In the genomic region with DNA sequence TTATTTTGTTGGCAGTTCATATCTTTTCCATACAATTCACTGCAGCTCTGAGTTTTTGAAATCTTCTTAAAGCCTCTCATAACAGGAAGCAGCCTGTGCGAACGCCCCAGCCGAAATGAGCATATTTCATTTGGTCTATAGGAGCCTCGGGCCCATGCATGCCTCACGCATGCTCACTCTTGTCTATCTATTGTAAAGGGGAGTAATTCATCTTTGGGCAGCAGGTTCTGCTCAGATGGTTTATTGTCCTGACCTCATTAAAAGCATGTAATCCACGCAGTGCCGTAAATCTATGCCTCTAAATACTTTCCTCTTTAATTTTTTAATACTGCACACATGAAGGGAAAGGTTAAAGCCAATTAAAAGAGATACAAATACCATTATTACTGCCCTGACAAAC, we compare ENCODE assay signal across 25 mouse cellular contexts.
A peak's percentile ranks its signal among the peaks of the same experiment; 100 is the strongest.
DNase-seq lines count a peak whose midpoint lies in the region; ATAC-seq and TF ChIP-seq lines count a peak whose summit lies in the region.
"Had no signal": no experiment of that assay in that cellular context is flagged by ENCODE, and none has a peak within 500 bp of the region (broad histone marks: within the 10 kb centered on the region; RNA-seq: fewer than 3 reads in every experiment).

No protein-coding gene starts in this region.

- whole genome bisulfite sequencing in intestine, embryonic 14.5 days: 59% methylated on average over 7 of the region's 7 CpGs
- WGBS in intestine, embryonic 15.5 days: 64% methylated on average over 7 of the region's 7 CpGs
- whole genome bisulfite sequencing in midbrain, embryonic 14.5 days: 71% methylated on average over 7 of the region's 7 CpGs
- WGBS in midbrain, embryonic 16.5 days: 66% methylated on average over 7 of the region's 7 CpGs
- WGBS in stomach, embryonic 16.5 days: 74% methylated on average over 7 of the region's 7 CpGs
- WGBS in stomach, postnatal 0 days: 66% methylated on average over 7 of the region's 7 CpGs

- no peaks in the 10 kb centered on the region for H3K36me3 ChIP-seq in intestine, embryonic 14.5 days (ENCODE audit: control insufficient read depth, insufficient read depth, low read length)
- H3K36me3 ChIP-seq in intestine, embryonic 15.5 days: no peaks in the 10 kb centered on the region
- no peaks in the 10 kb centered on the region for H3K36me3 ChIP-seq in midbrain, embryonic 14.5 days (ENCODE audit: control insufficient read depth, insufficient read depth, low read length)
- no peaks in the 10 kb centered on the region for H3K36me3 ChIP-seq in midbrain, embryonic 16.5 days (ENCODE audit: control insufficient read depth, insufficient read depth, low read length)
- no peaks in the 10 kb centered on the region for H3K36me3 ChIP-seq in stomach, embryonic 16.5 days (ENCODE audit: control insufficient read depth, insufficient read depth, low read length)
- H3K36me3 ChIP-seq in stomach, postnatal 0 days (ENCODE audit: control insufficient read depth, insufficient read depth, low read length): no peaks in the 10 kb centered on the region
- H3K36me3 ChIP-seq: embryonic facial prominence, embryonic 12.5 days; embryonic facial prominence, embryonic 15.5 days; G1E had no signal

- H3K9me3 ChIP-seq in intestine, embryonic 14.5 days (ENCODE audit: control insufficient read depth, low read length): no peaks in the 10 kb centered on the region
- no peaks in the 10 kb centered on the region for H3K9me3 ChIP-seq in intestine, embryonic 15.5 days
- H3K9me3 ChIP-seq in midbrain, embryonic 14.5 days (ENCODE audit: control insufficient read depth, low read length): no peaks in the 10 kb centered on the region
- H3K9me3 ChIP-seq in midbrain, embryonic 16.5 days (replicated peaks; ENCODE audit: control insufficient read depth, low read length, poor library complexity, severe bottlenecking): no peaks in the 10 kb centered on the region
- no peaks in the 10 kb centered on the region for H3K9me3 ChIP-seq in stomach, embryonic 16.5 days (replicated peaks; ENCODE audit: control insufficient read depth, low read length)
- H3K9me3 ChIP-seq in stomach, postnatal 0 days (ENCODE audit: control insufficient read depth, low read length): no peaks in the 10 kb centered on the region
- H3K9me3 ChIP-seq: embryonic facial prominence, embryonic 12.5 days; embryonic facial prominence, embryonic 15.5 days had no signal

- H3K4me3 ChIP-seq in intestine, embryonic 14.5 days (ENCODE audit: low read depth, low read length): no peak overlapping the region
- no peak overlapping the region for H3K4me3 ChIP-seq in intestine, embryonic 15.5 days (replicated peaks)
- no peak overlapping the region for H3K4me3 ChIP-seq in midbrain, embryonic 14.5 days (replicated peaks; ENCODE audit: low read depth, low read length)
- no peak overlapping the region for H3K4me3 ChIP-seq in midbrain, embryonic 16.5 days (ENCODE audit: low read depth, low read length)
- H3K4me3 ChIP-seq in stomach, embryonic 16.5 days (replicated peaks; ENCODE audit: low read length): no peak overlapping the region
- no peak overlapping the region for H3K4me3 ChIP-seq in stomach, postnatal 0 days (ENCODE audit: low read depth, low read length)
- H3K4me3 ChIP-seq: embryonic facial prominence, embryonic 12.5 days; embryonic facial prominence, embryonic 15.5 days; gastrocnemius, adult 2 months had no signal

- H3K27me3 ChIP-seq in intestine, embryonic 14.5 days (replicated peaks; ENCODE audit: control insufficient read depth, insufficient read depth, low read length): no peaks in the 10 kb centered on the region
- H3K27me3 ChIP-seq in intestine, embryonic 15.5 days (replicated peaks): no peaks in the 10 kb centered on the region
- no peaks in the 10 kb centered on the region for H3K27me3 ChIP-seq in midbrain, embryonic 14.5 days (ENCODE audit: control insufficient read depth, insufficient read depth, low read length)
- H3K27me3 ChIP-seq in midbrain, embryonic 16.5 days (ENCODE audit: control insufficient read depth, insufficient read depth, low read depth, low read length): no peaks in the 10 kb centered on the region
- H3K27me3 ChIP-seq in stomach, embryonic 16.5 days (ENCODE audit: control insufficient read depth, insufficient read depth, low read length): no peaks in the 10 kb centered on the region
- H3K27me3 ChIP-seq in stomach, postnatal 0 days (ENCODE audit: control insufficient read depth, insufficient read depth, low read length): no peaks in the 10 kb centered on the region
- H3K27me3 ChIP-seq: CH12.LX; embryonic facial prominence, embryonic 12.5 days; embryonic facial prominence, embryonic 15.5 days had no signal

- H3K4me2 ChIP-seq in intestine, embryonic 14.5 days (ENCODE audit: low read length): no peak overlapping the region
- H3K4me2 ChIP-seq in intestine, embryonic 15.5 days (replicated peaks): no peak overlapping the region
- no peak overlapping the region for H3K4me2 ChIP-seq in midbrain, embryonic 14.5 days (ENCODE audit: low read length)
- H3K4me2 ChIP-seq in midbrain, embryonic 16.5 days (ENCODE audit: low read length): no peak overlapping the region
- no peak overlapping the region for H3K4me2 ChIP-seq in stomach, embryonic 16.5 days (ENCODE audit: low read depth, low read length)
- H3K4me2 ChIP-seq in stomach, postnatal 0 days (replicated peaks; ENCODE audit: low read depth): no peak overlapping the region
- H3K4me2 ChIP-seq: embryonic facial prominence, embryonic 12.5 days; embryonic facial prominence, embryonic 15.5 days; heart, embryonic 11.5 days; hindbrain, embryonic 14.5 days had no signal

- ATAC-seq in intestine, embryonic 14.5 days (replicated peaks; ENCODE audit: low FRiP score, low TSS enrichment, low read depth): no peak
- no peak for ATAC-seq in intestine, embryonic 15.5 days
- no peak for ATAC-seq in midbrain, embryonic 14.5 days (ENCODE audit: low FRiP score, low TSS enrichment)
- no peak for ATAC-seq in midbrain, embryonic 16.5 days
- ATAC-seq in stomach, embryonic 16.5 days (ENCODE audit: insufficient read depth, low FRiP score): no peak
- ATAC-seq in stomach, postnatal 0 days (ENCODE audit: low FRiP score, low TSS enrichment): no peak
- ATAC-seq: forebrain, embryonic 14.5 days; forebrain, postnatal 0 days; Patski had no signal

- H3K27ac ChIP-seq in intestine, embryonic 14.5 days (ENCODE audit: low read depth): no peak overlapping the region
- no peak overlapping the region for H3K27ac ChIP-seq in intestine, embryonic 15.5 days
- H3K27ac ChIP-seq in midbrain, embryonic 14.5 days (replicated peaks; ENCODE audit: low read depth, low read length): no peak overlapping the region
- H3K27ac ChIP-seq in midbrain, embryonic 16.5 days (ENCODE audit: low read length): no peak overlapping the region
- 0 out of 2 replicates have a peak overlapping the region, but pooled peaks have one; percentile 24 for H3K27ac ChIP-seq in stomach, embryonic 16.5 days (ENCODE audit: low read length)
- H3K27ac ChIP-seq in stomach, postnatal 0 days (replicated peaks): no peak overlapping the region
- H3K27ac ChIP-seq: embryonic facial prominence, embryonic 12.5 days; embryonic facial prominence, embryonic 15.5 days; gastrocnemius, adult 2 months; hindbrain, embryonic 14.5 days had no signal

- no peak for TF ChIP-seq CTCF in stomach, postnatal 0 days (IDR thresholded peaks at IDR 0.05; ENCODE audit: low read depth)

- TF ChIP-seq EP300 in stomach, postnatal 0 days (optimal IDR thresholded peaks at IDR 0.05): no peak

- H3K4me1 ChIP-seq in intestine, embryonic 14.5 days (replicated peaks; ENCODE audit: control insufficient read depth, insufficient read depth, low read length): no peaks in the 10 kb centered on the region
- H3K4me1 ChIP-seq in intestine, embryonic 15.5 days (replicated peaks): no peaks in the 10 kb centered on the region
- H3K4me1 ChIP-seq in midbrain, embryonic 14.5 days (ENCODE audit: control insufficient read depth, insufficient read depth, low read length): 0 out of 2 replicates have a peak, but pooled peaks cover 6% of the 10 kb centered on the region
- peaks cover 6% of the 10 kb centered on the region for H3K4me1 ChIP-seq in midbrain, embryonic 16.5 days (ENCODE audit: control insufficient read depth, insufficient read depth, low read length)
- no peaks in the 10 kb centered on the region for H3K4me1 ChIP-seq in stomach, embryonic 16.5 days (ENCODE audit: control insufficient read depth, insufficient read depth, low read length)
- H3K4me1 ChIP-seq in stomach, postnatal 0 days (replicated peaks; ENCODE audit: control insufficient read depth, insufficient read depth): no peaks in the 10 kb centered on the region
- H3K4me1 ChIP-seq: embryonic facial prominence, embryonic 12.5 days; embryonic facial prominence, embryonic 15.5 days had no signal

- peak; percentile 4 for DNase-seq in intestine, embryonic 14.5 days (ENCODE audit: low spot score)
- DNase-seq in midbrain, embryonic 14.5 days: peak; percentile 37
- DNase-seq in stomach, postnatal 0 days (ENCODE audit: low spot score): no peak
- no peak for DNase-seq in lung, postnatal 14 days
- DNase-seq: adrenal gland, postnatal 10 days; adrenal gland, postnatal 36 days; B cell, adult 2 months; cerebellum, adult 11 months; cerebellum, adult 2 months; cerebellum, adult 9-11 months; cerebellum, postnatal 25 days; forebrain, postnatal 0 days; gastrocnemius, adult 2 months; gastrocnemius, postnatal 14 days had no signal

- H3K9ac ChIP-seq in intestine, embryonic 14.5 days (ENCODE audit: low read length): no peak overlapping the region
- no peak overlapping the region for H3K9ac ChIP-seq in intestine, embryonic 15.5 days
- no peak overlapping the region for H3K9ac ChIP-seq in midbrain, embryonic 14.5 days (replicated peaks; ENCODE audit: low read length)
- H3K9ac ChIP-seq in midbrain, embryonic 16.5 days (ENCODE audit: low read depth, low read length): no peak overlapping the region
- H3K9ac ChIP-seq in stomach, embryonic 16.5 days (ENCODE audit: low read length): no peak overlapping the region
- H3K9ac ChIP-seq in stomach, postnatal 0 days (ENCODE audit: low read length): no peak overlapping the region
- H3K9ac ChIP-seq: embryonic facial prominence, embryonic 12.5 days; embryonic facial prominence, embryonic 15.5 days; forebrain, postnatal 0 days; hindbrain, embryonic 14.5 days had no signal

Comparison
In these comparisons a context has a peak if more than half of its experiments do, and no peak if none do; other contexts are left out.
1. DNase-seq: peak in intestine, embryonic 14.5 days (single experiment) and midbrain, embryonic 14.5 days (single experiment); none in stomach, postnatal 0 days (single experiment) and lung, postnatal 14 days (single experiment).